Mouse (Mus musculus) E14TG2a.4 (cell line): ENCODE data around the gene Gm15127.
"Not testable (repeated sequence)": the region's sequence is repeated elsewhere in the genome, so short reads cannot be mapped to it uniquely, and the experiment has no call there.

Source experiments
- CTCF ChIP-seq: conservative IDR thresholded peaks from 2 replicates; pipeline ENCODE4 v1.5.1; 2014; ENCODE audit warnings: low read length
- POU5F1 ChIP-seq: IDR thresholded peaks from 2 replicates; pipeline ENCODE4 v1.6.1; 2014; ENCODE audit warnings: low read length, borderline replicate concordance

GRCm38 (mm10) chrX:148663298-148663697 lies at the start of gene Gm15127:
- TF ChIP-seq POU5F1, CTCF: not testable (repeated sequence)
